Mouse (Mus musculus) liver, embryonic 15.5 days (tissue): ENCODE data around the gene Gtpbp4. TPM values are rescaled to one million over a fixed set of nuclear protein-coding genes. Genes with fewer than 3 reads are reported as not detected.
"Not testable (repeated sequence)": the region's sequence is repeated elsewhere in the genome, so short reads cannot be mapped to it uniquely, and the experiment has no call there.

ENCODE experiments used
- ATAC-seq: fragments of 200-750 bp; cut with Nextera tagmentation; 2 replicates; pipeline ENCODE4 v1.8.0; 2017; ENCODE audit warnings: moderate number of reproducible peaks, mild to moderate bottlenecking, moderate library complexity; ENCODE audit not compliant: insufficient read depth
- H3K27ac ChIP-seq: fragments of 300-500 bp; sonication (generic); replicated peaks from 2 replicates; pipeline ENCODE4 v1.5.1; 2015; ENCODE audit warnings: mild to moderate bottlenecking, inconsistent platforms
- H3K27me3 ChIP-seq: fragments of 300-500 bp; sonication (generic); 2 replicates; pipeline ENCODE4 v1.6.1; 2015; ENCODE audit warnings: mild to moderate bottlenecking, inconsistent platforms
- H3K36me3 ChIP-seq: fragments of 300-500 bp; sonication (generic); replicated peaks from 2 replicates; pipeline ENCODE4 v1.6.1; 2015; ENCODE audit warnings: moderate library complexity, mild to moderate bottlenecking, inconsistent platforms
- H3K4me1 ChIP-seq: fragments of 300-500 bp; sonication (generic); replicated peaks from 2 replicates; pipeline ENCODE4 v1.6.1; 2015; ENCODE audit warnings: inconsistent platforms
- H3K4me2 ChIP-seq: fragments of 300-500 bp; sonication (generic); 2 replicates; pipeline ENCODE4 v1.6.1; 2015; ENCODE audit warnings: moderate library complexity, mild to moderate bottlenecking, inconsistent platforms
- H3K4me3 ChIP-seq: fragments of 300-500 bp; sonication (generic); replicated peaks from 2 replicates; pipeline ENCODE4 v1.5.1; 2015; ENCODE audit warnings: mild to moderate bottlenecking, inconsistent platforms
- H3K9ac ChIP-seq: fragments of 300-500 bp; sonication (generic); 2 replicates; pipeline ENCODE4 v1.6.1; 2015; ENCODE audit warnings: moderate library complexity, mild to moderate bottlenecking, inconsistent platforms
- H3K9me3 ChIP-seq: fragments of 300-500 bp; sonication (generic); replicated peaks from 2 replicates; pipeline ENCODE4 v1.6.1; 2016; ENCODE audit warnings: inconsistent platforms
- WGBS: fragments of 180-500 bp; shearing (Covaris S2); methylation state at CpG from one replicate; pipeline ENCODE4 v1.1.7; 2015; ENCODE audit warnings: mixed read lengths; ENCODE audit not compliant: insufficient replicate concordance; 5-methylcytosine and 5-hydroxymethylcytosine counted together
- polyA plus RNA-seq: library from polyadenylated mRNA; unstranded; fragments of >200 nt; fragmentation: Nextera tagmentation; extraction: Ambion mirVana; gene quantifications from 2 replicates; pipeline ENCODE4 v1.2.1, GENCODE M21; 2015

Gtpbp4 gene
- polyA plus RNA-seq, 1 experiment from 2014 or later = 35.9 TPM

DNA sequence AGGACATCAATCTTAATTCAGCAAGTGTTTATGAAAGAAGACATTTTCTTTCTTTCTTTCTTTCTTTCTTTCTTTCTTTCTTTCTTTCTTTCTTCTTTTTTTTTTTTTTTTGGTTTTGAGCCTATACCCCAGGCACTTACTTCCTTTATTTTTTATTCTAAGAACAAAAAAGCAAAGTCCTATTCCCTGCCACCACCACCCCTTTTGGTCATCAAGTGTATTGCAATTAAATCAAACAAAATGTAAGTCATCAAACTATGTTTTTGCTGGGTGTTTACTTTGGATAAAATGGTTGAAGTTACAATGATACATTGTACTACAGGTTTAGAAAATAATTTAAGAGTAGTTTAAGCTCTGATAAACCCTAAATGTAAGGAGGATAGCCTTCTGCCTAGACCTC is 23.5 kb downstream of the Gtpbp4 start:
- no peak for ATAC-seq
- Histone ChIP-seq H3K4me1 (no peaks in the 10 kb centered on the region), H3K27me3 (no peaks in the 10 kb centered on the region), H3K4me2 (no peak overlapping the region), H3K9ac (no peak overlapping the region), H3K36me3 (peaks cover 84% of the 10 kb centered on the region), H3K9me3 (no peaks in the 10 kb centered on the region), H3K4me3 (no peak overlapping the region), H3K27ac (no peak overlapping the region)

DNA sequence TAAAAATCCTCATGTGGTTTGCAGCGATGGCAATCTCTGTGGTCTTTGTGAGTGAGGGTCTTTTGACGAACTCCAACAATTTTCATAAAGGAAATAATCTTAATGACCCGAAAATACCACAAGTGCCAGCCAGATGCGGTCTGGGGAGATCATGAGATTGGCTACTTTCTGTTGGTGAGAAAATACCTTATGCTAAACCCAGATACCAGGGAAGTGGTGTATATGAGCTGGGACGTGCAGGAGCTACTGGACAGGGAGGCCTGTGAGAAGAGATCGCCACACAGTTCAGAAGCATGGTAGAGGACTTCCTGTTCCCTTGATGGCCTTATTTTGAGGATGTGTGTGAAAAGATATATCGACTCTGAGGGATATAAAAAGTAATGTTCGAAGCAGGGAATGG is 28.1 kb downstream of the Gtpbp4 start:
- H3K9me3 ChIP-seq = no peaks in the 10 kb centered on the region
- no peak overlapping the region for H3K4me2 ChIP-seq
- H3K4me3 ChIP-seq = no peak overlapping the region
- H3K27ac ChIP-seq = no peak overlapping the region
- WGBS = 59% methylated on average over 8 of the region's 8 CpGs
- ATAC-seq = no peak
- H3K27me3 ChIP-seq = no peaks in the 10 kb centered on the region
- peaks cover 39% of the 10 kb centered on the region for H3K36me3 ChIP-seq
- no peak overlapping the region for H3K9ac ChIP-seq
- H3K4me1 ChIP-seq = no peaks in the 10 kb centered on the region; the same call in 1 of the 2 replicates

DNA sequence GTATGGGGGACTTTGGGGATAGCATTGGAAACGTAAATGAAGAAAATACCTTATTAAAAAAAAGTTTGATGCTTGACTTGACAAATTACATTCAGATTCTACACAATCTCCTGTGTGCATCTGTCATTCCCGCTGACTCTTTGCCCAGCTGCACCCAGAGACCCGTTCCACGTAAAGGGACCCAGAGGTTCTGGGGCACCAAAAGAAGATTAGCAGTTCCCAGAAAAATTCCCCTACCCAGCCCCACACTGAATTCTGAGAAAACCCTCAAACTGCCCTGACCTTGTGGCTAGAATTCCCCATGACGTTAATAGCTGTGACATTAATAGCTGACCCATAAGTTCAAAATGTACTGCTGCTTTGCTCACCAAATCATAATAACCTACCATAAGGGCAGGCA is 30.7 kb downstream of the Gtpbp4 start:
- H3K27me3 ChIP-seq = no peaks in the 10 kb centered on the region
- WGBS = 30% methylated on average over 5 of the region's 5 CpGs
- no peak for ATAC-seq
- no peak overlapping the region for H3K27ac ChIP-seq
- no peak overlapping the region for H3K4me2 ChIP-seq
- H3K4me3 ChIP-seq = no peak overlapping the region
- H3K36me3 ChIP-seq = peaks cover 22% of the 10 kb centered on the region
- H3K9ac ChIP-seq = no peak overlapping the region
- H3K9me3 ChIP-seq = no peaks in the 10 kb centered on the region
- H3K4me1 ChIP-seq = no peaks in the 10 kb centered on the region; the same call in 1 of the 2 replicates

DNA sequence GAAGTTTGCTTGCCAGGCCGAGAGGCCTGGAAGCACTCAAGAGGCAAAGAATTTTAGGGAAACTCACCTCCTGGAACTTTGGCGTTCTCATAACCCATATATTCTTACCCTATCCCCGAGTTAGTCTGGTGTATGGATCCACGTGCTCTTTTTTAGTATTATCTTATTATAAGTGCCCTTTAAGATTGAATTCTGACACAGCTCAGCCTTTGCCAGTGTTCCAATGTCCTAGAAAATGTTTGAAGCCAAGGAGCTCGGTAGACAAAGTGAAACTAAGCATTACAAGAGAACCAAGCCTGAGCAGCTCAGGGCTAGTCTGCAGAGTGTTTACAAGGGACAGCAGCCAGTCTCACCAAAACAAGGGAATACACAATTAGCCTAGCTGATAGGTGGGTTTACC is 33.6 kb downstream of the Gtpbp4 start:
- not testable (repeated sequence) for H3K9ac ChIP-seq, H3K27ac ChIP-seq, H3K4me3 ChIP-seq, H3K4me1 ChIP-seq, ATAC-seq, H3K36me3 ChIP-seq, H3K9me3 ChIP-seq, H3K27me3 ChIP-seq, H3K4me2 ChIP-seq
- WGBS = 43% methylated on average over 5 of the region's 5 CpGs

DNA sequence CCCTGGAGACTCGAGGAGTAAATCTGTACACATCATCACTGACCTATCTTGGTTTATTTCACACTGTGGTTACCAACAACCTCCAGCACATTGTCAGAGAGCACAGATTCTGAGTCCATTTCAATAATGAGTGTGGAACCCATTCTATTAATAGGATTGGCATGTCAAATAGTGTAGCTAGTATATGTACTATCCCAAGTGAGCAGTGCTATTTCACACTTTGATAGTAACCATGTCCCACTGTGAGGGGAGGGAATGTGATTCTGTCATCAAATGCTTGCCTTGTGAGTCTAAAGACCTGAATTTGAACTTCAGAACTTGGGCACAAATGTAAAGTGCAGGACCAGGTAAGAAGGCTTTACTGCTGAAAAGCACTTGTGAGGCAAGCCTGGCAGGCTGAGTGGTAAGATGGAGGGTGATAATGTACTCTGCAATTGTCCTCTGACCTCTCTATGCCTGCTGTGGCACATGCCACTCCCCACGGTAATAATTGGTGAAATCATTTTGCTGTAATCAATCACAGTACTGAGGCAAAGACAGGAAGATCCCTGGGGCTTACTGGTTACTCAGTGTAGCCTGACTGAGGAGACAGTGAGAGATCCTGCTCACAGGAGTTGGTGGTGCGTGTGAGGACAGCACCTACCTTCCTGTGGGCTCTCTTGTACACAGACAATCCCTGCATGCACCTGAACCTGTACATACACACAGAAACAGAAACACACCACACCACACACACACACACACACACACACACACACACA is 34.6 kb downstream of the Gtpbp4 start:
- WGBS = 58% methylated on average over 3 of the region's 3 CpGs
- not testable (repeated sequence) for H3K9ac ChIP-seq, ATAC-seq, H3K27me3 ChIP-seq, H3K27ac ChIP-seq, H3K9me3 ChIP-seq, H3K4me2 ChIP-seq, H3K4me1 ChIP-seq, H3K4me3 ChIP-seq, H3K36me3 ChIP-seq

DNA sequence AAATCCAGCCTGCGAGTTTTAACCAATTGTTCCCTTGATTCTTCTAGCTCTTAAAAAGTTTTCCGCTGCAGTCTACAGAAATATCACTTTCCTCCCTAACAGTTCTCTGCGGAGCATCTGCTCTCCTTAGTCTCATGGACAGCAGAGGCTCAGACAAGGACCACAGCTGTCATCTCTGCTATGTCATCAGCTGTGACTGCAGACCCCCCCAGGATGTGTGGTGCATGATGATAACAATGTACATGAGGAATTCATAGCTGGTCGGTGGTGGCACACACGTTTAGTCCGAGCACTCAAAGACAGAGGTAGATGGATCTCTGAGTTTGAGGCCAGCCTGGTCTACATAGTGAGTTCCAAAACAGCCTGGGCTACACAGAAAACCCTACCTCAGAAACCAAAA is 36.3 kb downstream of the Gtpbp4 start:
- not testable (repeated sequence) for H3K9me3 ChIP-seq, H3K27ac ChIP-seq, H3K36me3 ChIP-seq, H3K4me2 ChIP-seq, H3K4me1 ChIP-seq, H3K9ac ChIP-seq, H3K4me3 ChIP-seq, H3K27me3 ChIP-seq
- peak; percentile 84 for ATAC-seq
- WGBS = 7% methylated on average over 5 of the region's 6 CpGs

DNA sequence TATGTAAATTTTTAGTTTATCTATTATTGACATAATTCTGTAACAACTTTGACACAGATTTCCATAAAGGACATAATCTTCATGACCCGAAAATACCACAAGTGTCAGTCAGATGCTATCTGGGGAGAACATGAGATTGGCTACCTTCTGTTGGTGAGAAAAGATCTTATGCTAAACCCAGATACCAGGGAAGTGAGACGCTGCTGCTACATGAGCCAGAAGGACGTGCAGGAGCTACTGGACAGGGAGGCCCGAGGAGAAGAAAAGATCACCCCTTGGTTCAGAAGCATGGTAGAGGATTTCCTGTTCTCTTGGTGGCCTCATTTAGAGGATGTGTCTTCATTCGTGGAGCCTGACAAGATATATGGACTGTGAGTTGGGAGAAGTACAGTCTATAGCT is 36.8 kb downstream of the Gtpbp4 start:
- not testable (repeated sequence) for H3K4me3 ChIP-seq, H3K27me3 ChIP-seq, H3K36me3 ChIP-seq, H3K4me2 ChIP-seq, H3K27ac ChIP-seq, H3K4me1 ChIP-seq, H3K9me3 ChIP-seq, H3K9ac ChIP-seq
- peak; percentile 63; the same call in 1 of the 2 replicates for ATAC-seq
- WGBS = 20% methylated on average over 1 of the region's 5 CpGs

DNA sequence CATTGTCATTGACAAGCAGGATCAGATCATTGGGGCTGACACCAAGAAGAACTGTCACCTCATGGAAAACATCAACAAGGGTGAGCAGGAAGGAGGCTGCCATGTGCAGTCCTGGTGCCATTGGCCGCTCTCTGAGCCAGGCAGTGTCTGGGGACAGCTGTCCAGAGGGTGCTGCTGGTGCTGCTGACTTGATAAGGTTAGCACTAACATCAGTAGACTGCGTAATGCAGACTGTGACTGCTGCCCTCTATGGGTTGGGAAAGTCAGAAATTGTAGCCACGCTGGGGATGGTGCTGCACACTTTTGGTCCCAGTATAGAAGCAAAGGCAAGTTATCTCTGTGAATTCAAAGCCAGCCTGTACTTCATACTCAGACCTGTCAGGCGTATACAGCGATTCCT is 39.0 kb downstream of the Gtpbp4 start:
- H3K9ac ChIP-seq, H3K4me3 ChIP-seq, H3K9me3 ChIP-seq, H3K4me2 ChIP-seq, H3K27ac ChIP-seq, ATAC-seq, H3K4me1 ChIP-seq, H3K36me3 ChIP-seq, H3K27me3 ChIP-seq: not testable (repeated sequence)
- no CpG with 5 or more reads among the region's 5 CpGs for WGBS

DNA sequence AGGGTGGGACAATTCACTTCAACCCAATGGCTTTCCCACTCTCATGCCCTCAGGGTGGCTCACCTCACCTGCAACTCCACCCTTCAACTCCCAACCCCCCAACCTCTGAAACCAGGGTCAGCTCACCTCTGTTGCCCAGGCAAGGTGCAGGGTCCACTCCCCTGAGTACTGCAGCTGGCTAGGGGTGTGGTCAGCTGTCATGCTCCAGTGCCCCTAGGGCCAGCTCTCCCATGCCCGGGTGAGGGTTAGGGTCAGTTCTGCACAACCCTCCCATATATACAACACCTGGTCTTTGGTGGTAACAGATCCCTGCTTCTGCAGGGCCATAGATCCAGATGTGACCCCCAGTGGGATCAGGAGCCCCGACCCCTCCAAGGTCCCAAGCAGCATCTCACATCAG is 40.8 kb downstream of the Gtpbp4 start:
- not testable (repeated sequence) for H3K27me3 ChIP-seq, H3K4me2 ChIP-seq, H3K4me3 ChIP-seq, H3K9ac ChIP-seq, H3K4me1 ChIP-seq, H3K9me3 ChIP-seq, ATAC-seq, H3K27ac ChIP-seq, H3K36me3 ChIP-seq
- WGBS = 64% methylated on average over 2 of the region's 2 CpGs

DNA sequence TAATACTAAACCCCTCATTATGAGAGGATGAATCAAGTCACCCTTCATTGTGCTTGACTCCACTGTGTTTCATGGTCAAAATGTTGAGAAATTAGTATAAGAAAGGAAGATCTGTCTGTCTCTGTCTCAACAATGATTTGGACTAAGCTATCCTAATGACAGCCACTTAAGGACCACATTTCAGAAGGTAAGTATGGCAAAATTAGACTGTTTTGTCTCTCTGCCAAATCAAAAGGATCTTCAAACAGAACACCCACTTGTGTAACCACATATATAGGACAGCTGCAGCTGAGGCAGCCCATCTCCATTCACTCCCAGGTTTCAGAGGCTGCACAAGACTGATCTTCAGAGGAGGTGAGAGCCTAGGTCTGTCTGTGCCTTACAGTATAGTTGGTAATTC is 43.3 kb downstream of the Gtpbp4 start, which contains the start of gene Idi2:
Gene Idi2, plus strand, starts transcription at position 301 of the 400 bp plus-strand sequence.
- H3K9ac ChIP-seq, H3K36me3 ChIP-seq, H3K4me3 ChIP-seq, H3K4me2 ChIP-seq, H3K9me3 ChIP-seq, H3K27me3 ChIP-seq, H3K4me1 ChIP-seq, ATAC-seq, H3K27ac ChIP-seq: not testable (repeated sequence)

DNA sequence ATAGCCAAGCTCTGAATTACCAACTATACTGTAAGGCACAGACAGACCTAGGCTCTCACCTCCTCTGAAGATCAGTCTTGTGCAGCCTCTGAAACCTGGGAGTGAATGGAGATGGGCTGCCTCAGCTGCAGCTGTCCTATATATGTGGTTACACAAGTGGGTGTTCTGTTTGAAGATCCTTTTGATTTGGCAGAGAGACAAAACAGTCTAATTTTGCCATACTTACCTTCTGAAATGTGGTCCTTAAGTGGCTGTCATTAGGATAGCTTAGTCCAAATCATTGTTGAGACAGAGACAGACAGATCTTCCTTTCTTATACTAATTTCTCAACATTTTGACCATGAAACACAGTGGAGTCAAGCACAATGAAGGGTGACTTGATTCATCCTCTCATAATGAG is 47.8 kb downstream of the Gtpbp4 start, which contains the start of gene Gm9745:
Gene Gm9745, minus strand, starts transcription at position 101 of the 400 bp plus-strand sequence.
- H3K9ac ChIP-seq, ATAC-seq, H3K4me1 ChIP-seq, H3K27me3 ChIP-seq, H3K9me3 ChIP-seq, H3K27ac ChIP-seq, H3K4me2 ChIP-seq, H3K36me3 ChIP-seq, H3K4me3 ChIP-seq: not testable (repeated sequence)

DNA sequence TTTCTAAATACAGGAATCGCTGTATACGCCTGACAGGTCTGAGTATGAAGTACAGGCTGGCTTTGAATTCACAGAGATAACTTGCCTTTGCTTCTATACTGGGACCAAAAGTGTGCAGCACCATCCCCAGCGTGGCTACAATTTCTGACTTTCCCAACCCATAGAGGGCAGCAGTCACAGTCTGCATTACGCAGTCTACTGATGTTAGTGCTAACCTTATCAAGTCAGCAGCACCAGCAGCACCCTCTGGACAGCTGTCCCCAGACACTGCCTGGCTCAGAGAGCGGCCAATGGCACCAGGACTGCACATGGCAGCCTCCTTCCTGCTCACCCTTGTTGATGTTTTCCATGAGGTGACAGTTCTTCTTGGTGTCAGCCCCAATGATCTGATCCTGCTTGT is 52.1 kb downstream of the Gtpbp4 start:
- H3K4me2 ChIP-seq, H3K4me3 ChIP-seq, H3K9me3 ChIP-seq, H3K27ac ChIP-seq, H3K9ac ChIP-seq, H3K36me3 ChIP-seq, H3K4me1 ChIP-seq, H3K27me3 ChIP-seq: not testable (repeated sequence)
- no CpG with 5 or more reads among the region's 5 CpGs for WGBS
- peak; percentile 49; the same call in 1 of the 2 replicates for ATAC-seq
